Mouse (Mus musculus) cerebellum, adult 8-10 months (tissue): Measurements from ENCODE around the gene Sycp2.
"Not testable (repeated sequence)": the region's sequence is repeated elsewhere in the genome, so short reads cannot be mapped to it uniquely, and the experiment has no call there.

ENCODE experiments used
- DNase-seq: peaks from one replicate; pipeline ENCODE4 v3.0.0; 2022

Sycp2 gene

DNA sequence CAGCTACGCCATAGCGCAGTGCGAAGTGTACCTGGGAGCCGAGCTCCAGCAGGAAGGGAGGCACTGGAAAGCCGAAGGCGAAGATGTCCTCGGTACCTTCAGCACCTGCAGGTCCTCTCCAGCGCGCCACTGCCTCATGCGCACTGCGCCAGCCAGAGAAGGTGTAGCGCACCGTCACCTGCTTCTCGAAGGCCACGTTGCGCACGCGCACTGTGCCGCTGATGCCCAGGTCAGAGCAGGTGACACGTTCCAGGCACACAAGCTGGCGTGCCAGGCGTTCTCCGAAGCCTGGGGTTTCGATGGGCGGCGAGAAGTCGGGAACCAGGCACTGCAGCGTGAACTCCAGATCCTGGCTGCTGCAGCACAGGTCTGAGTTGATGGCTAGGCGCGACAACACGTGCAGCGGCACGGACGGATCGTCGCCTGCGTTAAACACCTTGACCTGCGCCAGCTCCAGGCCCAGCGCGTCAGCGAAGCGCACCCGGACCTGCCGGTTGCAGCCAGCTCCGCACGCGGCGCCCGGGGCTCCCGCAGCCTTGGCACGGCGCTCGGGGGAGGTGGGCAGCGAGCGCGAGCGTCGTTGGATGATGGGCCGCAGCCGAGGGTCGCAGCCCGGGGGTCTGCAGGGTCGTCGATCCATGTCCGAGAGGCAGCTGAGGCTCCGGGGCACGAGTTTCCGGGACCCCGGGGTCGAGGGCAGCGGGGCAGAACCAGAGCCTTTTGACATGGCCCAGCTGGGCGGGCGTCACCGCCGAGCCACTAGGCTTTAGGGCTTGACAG, 6.2 kb upstream of the Sycp2 start:
- peak; percentile 17 for DNase-seq

DNA sequence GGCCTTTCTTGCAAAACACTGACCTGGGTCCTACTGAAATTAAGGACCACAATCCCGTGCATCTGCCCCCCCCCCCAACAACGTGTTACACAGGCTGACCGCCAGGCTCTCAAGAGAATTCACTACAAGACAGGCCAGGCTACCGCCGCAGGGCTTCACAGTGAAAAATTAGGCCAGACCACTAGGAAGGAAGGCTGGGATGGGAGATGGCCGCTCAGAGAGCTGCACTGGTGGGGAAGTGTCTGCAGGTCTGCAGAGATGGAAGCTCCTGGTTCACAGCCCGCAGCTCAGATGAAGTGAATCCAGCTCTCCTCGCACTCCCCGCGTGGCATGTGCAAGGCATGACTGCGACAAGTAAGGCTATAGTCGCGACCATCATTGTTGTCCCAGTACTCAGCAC, 5.6 kb upstream of the Sycp2 start:
- DNase-seq = no peak

DNA sequence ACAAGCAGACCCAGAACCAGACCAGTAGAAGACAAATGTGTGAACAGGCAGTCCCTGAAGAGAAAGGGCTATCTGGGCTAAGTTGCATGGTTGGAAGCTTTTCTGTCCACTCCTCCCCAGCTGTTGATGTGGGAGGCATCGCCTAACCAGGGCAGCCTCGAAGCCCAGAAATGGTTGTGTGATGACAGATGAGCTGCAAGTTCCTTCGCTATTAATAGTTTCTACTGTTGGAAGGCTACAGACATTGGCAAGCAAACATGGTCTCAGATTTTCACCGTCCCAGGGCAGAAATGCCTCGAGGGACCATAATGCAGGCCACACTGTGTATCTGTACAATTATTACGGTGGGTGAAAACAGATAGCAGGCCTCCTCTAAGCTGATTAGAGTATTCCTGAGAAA, 5.1 kb upstream of the Sycp2 start:
- no peak for DNase-seq

DNA sequence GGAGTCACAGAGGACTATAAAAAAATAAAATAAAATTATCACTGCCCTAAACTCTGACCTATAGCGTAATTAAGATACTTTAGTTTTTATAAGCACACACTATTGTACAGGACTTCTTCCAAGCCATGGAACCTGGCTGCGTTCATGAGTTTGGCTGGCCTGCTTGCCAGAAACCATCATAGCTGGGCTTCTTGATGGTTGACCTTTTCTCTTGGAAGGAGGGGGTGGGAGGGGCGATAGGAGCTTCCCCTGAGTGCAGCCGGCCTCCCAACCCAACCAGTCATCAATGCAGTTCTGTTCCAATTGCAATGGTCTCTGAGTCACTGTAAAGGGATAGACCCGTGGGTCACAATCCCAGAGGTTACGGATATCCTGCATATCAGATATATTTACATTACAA, 2.8 kb upstream of the Sycp2 start:
- DNase-seq = no peak

DNA sequence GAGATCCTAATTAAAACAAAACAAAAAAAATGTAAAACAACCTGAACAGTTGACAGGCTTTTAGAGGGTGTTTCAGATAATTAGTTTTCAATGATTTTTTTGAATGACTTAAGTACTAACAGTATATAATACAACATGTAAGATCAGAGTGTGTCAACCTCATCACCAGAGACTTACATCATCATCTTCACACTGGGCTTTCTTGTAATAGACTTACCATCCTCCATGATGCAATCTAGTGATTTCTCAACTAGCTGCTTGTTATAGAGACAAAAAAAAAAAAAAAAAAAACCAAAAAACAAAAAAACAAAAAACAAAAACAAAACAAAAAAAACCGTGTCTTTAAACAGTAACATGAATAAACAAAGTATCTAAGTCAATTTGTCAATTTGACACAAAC, 1.5 kb upstream of the Sycp2 start:
- DNase-seq = no peak

DNA sequence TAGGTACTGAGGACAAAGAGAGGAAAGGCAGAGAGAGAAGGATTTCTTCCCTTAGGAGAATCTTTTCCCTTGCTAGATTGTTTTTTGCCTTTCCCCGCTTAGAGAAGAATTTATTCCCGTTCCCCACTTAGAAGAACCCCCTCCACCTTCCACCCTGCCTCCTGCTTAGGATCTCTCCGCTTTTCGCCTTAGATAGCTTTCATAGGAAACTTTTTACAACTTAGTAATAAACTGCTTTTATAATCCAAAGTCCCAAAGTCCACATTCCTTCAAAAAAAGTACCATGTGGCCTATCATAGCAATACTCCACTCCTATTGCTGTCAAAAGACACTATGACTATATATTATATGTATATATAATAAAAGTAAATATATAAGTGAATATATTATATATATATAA, 64.9 kb downstream of the Sycp2 start:
- DNase-seq = no peak

DNA sequence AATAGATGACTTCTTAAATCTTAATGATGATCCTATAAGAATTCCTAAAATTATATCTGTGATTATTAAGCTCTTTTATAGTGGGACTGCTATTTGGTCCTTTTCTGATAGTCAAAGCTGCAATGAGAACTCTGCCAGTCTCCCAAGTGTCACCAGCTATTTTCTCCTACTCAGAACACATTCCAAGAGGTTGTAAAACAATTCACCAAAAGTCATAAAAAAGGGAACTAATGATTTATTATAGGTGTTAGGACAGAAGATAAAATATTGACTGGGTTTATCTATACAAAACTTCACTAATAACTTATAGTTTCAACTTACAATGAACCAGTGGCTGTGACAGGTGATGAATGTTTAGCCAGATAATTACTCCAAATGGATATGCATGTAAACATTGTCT, 65.4 kb downstream of the Sycp2 start:
- DNase-seq = not testable (repeated sequence)

DNA sequence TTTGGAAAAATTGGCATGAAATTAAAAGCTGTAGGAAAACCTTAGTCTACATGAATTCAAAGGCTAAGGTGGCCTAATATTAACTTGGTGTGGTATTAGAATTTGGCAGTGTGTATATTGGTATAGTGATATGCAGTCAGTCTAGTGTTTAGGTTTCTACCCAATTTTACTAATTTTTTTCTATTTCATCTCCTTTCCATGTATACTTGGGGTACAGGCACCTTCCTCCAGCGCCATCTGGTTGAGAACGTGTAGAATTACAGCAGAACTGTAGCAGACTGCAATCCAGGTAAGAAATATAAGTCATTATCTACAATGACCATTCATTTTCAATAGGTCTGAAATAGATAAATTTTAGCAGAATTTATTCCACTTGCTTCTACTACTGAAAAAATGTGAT, 68.4 kb downstream of the Sycp2 start:
- no peak for DNase-seq

DNA sequence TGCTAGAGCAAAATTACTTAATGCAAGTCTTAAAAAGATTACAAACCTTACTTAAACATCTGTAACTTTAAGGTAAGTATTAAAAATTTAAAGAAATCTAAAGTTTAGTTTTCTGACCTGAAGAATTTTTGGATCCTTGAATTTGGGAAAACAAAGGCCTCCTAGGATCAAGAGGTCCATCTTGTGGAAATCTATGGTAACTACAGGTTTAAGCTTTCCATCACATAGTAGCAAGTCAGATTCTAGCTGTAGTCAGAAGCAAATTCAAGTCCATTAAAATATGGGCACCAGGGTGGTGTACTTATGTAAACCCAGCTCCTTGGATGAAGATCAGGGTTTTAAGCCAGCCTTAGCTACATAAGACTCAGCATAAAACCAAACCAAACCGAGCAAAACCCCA, 69.6 kb downstream of the Sycp2 start:
- no peak for DNase-seq

DNA sequence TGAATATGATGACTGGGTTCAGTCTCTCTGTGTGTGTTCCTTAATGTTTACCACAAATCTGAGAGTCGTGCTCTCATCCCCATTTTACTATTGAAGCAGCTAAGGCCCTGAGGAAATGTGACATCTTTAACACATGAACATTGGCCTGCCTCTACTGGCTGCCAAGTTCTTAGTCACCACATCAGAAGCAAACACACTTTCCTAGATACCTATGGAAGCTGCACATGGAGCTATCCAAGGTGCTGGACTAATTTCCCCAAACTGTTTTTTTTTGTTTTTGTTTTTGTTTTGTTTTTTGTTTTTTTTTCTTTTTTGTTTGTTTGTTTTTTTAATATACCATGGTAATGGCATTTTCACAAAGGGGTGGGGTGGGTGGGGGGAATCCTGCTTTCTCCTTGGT, 77.5 kb downstream of the Sycp2 start:
- DNase-seq = no peak

DNA sequence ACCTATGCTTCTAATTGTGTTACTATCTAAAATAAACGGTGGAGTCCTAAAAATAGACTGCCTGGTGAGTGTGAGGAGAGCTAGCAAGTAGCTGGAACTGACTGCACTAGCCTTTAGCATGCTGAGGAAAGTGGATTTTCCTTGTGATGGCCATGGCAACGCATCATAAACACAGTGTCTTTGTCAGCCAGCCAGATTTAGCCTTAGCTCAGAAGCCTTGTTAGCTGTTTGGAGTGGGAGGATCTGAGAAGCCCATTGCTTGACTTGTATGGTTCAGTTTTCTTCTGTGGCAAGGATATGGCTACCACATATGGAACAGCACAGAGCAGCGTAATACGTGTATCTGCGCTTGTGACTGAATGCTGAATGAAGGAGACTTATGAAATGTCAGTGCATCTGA, 77.9 kb downstream of the Sycp2 start:
- no peak for DNase-seq

DNA sequence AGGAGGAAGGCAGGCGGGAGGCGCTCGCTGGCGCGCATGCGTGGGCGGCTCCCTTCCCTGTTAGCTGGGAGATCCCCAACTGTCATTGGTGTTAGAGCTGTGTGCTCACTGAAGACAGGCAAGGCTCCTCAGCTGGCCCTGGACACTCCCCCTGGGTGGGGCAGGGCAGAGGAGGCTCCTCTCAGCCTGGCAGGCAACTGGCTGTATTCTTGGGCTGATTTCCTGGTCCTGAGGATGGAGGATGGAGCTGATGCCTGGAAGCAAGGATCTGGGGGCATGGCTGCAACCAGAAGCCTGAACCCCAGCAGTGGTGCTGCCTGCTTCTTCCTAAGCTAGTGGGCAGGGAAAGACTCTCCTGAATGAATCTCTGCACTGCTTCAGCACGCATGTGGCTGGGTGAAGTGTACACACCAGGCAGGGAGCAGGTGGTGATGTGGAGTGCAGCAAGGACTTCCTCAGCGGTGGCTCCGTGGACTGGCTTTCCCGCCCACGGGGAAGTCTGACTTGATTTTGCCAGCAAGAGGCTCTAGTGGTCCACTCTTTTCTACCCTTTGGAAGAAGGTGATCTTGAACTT, 79.9 kb downstream of the Sycp2 start:
- peak; percentile 67 for DNase-seq

DNA sequence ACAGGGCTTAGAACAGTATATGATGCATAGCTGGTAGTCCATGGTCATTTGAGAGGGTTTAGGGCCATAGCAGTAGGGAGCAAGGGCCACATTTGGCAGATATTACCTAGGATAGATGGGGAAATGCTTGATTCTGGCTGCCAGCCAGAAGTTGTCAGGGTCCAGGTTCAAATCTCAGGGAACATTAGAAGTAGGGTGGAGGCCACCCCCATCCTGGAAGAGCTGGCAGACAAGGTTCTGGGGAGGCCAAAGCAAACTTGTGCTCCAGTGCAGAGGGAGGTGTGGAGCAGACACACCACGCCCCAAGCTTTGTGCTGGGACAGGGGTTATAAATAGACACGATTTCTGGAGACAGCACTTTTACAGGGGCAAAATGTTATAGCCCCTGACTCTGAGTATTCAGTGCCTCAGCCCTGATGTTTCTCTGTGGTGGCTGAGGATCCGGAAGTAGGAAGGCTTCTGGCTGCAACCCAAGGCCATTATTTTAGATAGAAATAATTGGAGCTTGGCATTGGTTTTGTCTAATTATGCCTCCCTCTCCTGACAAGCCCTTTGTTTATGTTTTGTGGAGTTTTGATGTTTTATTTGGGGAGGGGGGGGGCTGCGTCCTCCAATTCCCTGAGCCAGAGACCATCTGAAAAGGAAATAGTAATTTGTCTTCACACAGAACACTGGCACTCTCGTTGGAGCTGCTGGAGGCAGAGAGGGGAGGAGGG, 80.6 kb downstream of the Sycp2 start:
- DNase-seq = peak; percentile 12

DNA sequence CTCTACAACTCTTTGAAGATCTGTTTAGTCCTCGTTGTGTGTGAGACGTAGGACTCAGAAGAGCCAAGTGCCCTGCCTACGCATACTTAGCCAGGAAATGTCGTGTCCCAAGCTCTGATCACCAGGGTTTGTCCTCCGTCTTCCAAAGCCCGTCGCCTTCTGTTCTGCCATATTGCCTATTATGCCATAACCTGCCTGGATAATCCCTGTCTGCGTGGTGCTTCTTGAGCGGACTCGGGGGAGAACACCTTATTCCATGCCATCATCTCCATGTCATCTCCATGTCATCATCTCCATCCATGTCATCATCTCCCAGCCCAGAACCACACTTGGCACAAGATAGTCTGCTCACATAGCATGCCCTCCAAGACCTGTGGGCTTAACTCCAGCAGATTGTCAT, 81.4 kb downstream of the Sycp2 start:
- no peak for DNase-seq

DNA sequence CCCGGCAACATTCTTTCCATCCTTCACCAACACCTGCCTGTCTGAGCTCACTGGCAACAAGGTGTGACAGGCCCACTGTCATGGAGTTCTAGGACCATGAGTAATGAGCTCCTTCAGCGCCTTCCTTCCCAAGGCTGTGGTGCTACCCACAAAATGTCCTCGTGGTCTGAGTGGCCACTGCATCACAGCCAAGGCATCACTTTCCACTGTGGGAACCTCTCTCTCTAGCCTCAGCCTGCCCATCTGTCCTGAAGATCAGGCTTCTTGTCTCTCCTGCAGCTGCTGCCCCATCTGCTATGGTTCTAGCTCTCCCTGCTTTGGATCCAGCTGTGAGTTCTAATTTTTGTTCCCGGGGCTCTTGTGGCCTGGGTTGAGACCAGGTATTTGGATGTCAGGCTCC, 82.7 kb downstream of the Sycp2 start:
- no peak for DNase-seq

DNA sequence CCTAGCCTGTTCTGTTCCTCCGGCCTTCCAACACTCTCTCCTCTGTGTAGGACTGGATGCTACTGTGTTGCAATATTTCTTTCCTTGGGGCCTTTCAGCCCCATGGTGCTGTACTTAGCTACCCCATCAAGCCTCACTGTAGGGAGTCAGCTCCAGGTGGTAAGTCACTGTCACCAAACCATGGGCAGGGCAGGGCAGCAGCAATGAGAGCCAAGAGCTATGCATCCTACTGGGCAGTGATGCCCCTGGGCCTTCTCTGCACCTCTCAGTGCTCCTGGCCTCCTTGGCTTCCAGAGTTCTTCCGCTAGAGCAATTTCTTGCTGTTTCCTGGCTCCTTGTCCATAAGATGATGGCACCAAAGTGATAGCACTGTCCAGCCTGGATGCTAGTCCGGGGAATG, 83.1 kb downstream of the Sycp2 start:
- DNase-seq = no peak

DNA sequence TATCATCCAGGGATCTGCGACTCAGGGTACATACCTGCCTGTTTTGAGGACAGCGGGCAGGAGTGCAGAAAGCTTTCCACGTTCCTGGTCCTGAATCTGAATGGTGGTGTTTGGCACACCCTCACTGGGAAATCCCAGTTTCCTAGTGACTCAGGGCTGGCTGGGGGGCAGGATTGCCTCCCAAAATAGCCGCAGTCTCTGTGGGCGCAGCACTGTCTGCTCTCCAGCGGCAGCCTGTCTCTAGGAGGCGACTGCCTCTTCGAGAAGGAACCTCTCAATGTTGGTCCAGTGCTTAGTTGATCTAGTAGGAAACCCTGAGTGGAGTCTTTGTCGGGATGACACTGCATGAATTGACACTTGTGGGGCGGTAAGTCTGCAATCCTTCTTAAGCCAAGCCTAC, 86.2 kb downstream of the Sycp2 start:
- DNase-seq = no peak

DNA sequence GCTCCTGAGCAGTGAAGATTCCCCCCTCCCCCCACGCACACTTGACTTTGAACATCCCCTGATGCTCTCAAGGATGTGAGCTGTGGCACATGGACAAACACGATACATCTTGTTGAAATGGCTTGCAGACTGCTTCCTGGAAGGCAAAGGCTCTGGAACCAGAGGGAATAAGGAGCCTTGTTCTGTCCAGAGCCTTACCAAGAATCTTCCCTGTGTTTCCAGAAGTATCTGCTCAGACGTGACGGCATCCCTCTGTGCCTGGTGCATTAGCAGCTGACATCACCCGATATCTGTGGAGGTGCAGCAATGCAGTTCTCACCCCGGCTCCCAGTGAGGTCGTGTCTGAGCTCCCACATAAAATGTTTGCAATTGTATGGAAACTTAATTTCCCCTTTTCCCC, 87.7 kb downstream of the Sycp2 start:
- DNase-seq = no peak

DNA sequence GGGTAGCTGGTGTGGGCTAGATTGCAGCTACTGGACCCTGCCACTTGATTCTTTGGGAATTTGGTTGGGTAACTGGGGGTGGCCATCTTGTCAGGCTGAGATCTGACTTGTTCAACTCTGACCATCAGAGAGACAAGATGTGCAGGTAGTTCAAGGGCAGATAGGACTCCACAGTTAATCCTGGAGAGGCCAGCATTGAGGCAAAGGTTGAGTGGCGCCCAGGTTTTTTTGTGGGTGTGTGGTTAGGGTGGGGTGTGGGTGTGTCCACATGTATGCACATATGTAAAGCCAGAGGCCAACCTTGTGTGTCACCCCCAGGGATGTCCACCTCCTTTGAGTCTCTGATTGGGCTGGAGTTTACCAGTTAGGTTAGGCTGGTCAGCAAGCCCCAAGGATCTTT, 91.2 kb downstream of the Sycp2 start:
- DNase-seq = no peak

DNA sequence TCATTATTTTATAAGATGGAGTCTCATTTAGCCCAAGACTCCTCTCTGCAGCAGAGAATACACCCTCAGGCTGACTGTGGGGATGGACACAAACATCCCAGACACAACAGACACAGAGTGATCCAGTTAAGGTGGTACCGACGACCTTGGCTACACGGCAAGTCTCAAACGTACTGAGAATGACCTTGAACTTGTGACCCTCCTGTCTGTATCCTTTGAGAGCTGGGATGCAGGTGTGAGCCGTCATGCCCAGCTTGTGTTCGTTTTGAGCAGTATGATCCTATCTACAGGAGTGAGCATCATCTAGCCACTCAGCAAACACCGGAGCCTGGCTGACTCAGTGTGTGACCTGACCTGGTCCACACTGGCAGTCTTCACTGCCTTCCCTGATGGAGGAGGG, 93.9 kb downstream of the Sycp2 start:
- no peak for DNase-seq

DNA sequence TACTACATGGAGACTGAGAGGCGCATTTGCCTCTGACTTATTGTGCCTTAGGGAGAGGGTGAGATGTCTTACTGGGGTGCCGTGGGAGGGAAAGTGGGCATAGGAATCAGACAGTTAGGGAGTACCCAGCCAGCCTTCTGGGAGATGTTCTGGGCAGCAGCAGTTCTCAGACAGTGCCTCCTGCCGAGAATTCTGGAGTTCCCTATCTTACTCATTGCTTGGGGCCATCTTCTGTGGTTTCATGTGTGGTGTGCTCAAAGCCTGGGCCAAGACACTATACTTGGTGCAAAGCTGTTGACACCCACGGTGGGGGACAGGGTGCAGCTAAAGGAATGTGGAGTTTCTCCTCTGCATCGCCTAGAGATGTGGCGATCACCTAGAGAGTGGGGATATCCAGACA, 102.8 kb downstream of the Sycp2 start:
- no peak for DNase-seq

DNA sequence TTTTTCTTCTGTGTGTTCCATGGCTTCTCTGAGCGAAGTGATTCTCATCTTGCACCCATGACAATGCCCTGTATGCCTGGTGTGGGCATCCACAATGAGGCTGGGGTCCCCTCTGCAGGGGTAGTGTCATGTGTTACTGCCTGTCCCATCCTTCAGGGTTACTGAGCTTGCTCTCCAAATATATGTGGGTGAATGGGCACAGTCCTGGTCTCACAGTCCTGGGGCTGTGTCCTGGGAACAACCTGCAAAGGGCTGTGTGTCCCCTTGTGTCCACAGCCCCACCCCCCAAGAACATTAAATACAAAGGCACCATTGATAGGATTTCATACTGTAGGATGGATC, 103.3 kb downstream of the Sycp2 start:
- DNase-seq = no peak

DNA sequence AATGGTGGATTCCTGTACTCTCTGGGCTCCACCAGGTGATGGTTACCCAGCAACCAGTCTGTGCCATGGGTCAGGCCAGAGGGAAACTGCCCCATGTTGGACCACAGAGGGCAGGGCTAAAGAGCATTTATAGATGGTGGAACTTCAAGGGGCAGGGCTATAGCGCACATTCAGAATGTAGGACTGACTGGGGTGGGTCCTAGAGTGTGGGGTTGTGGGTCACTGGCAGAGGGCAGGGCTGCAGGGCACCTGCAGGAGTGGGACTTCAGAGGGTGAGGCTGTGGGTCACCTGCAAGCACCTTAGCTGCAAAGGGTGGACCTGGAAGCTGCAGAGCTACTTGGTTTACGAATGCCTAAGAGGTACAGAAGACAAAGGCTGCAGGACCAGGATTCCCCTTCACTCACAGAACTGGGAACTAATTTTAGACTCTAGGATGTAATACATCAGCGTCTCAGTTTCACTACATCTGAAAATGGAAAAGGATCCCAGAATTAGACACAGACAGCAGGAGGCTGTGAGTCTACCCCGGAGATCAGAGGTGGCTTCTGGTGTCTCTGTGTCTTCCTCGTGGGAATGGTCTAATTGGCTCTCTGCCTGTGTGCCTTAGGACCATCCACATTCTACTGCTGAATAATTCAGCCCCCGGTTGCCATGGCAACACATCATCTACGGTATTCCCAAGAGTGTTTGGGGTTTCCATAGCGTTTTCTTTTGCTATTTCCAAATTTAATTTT, 103.9 kb downstream of the Sycp2 start:
- DNase-seq = no peak
